ENCODE assay signal across 11 mouse cellular contexts in the genomic region with DNA sequence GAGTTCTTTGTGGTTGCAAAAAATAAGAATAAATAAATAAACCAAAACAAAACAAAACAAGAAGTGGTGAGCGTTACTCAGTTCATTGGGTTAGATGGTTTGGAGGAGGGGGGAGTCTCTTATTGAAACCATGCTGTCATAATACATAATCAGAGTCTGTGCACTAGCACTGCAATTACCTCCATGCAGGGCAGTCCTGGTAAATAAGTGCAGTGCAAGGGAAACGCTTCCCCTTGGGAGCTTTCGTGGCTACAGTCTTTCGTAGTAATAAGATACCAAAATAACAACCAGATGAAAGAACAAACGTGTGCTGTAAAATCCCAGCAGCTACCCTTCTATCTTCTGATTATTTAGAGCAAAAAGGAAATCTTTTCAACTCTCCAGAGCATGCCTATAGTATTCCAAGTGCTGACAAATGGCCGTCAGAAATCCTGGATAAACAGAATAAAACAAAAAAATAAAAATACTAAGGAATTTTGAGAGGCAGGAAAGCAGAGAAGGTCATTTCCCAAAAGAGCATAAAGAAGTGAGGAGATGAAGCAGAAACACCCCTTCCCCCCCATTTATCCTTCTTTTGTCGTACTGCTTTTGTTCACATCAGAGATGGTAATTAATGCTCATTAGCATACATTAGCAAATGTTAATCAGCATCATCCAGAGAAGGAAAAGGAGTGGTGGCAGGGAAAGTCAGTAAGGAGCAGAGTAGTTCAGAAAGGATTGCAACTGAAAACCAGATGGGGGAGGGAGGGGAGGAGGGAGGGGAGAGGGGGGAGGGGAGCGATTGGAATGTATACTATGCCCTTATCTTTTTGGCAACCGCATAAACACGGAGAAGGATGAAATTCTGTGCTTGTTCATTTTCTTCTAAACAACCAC. TPM values are rescaled to one million over a fixed set of nuclear protein-coding genes. Genes with fewer than 3 reads are reported as not detected.
DNase-seq lines count a peak whose midpoint lies in the region; ATAC-seq and TF ChIP-seq lines count a peak whose summit lies in the region.
"Had no signal": no experiment of that assay in that cellular context is flagged by ENCODE, and none has a peak within 500 bp of the region (broad histone marks: within the 10 kb centered on the region; RNA-seq: fewer than 3 reads in every experiment).

No protein-coding gene starts in this region.

- TF ChIP-seq CTCF in midbrain, postnatal 0 days (IDR thresholded peaks at IDR 0.05) = no peak

- no peak overlapping the region for H3K9ac ChIP-seq in kidney, embryonic 15.5 days
- no peak overlapping the region for H3K9ac ChIP-seq in midbrain, postnatal 0 days (replicated peaks; ENCODE audit: low read length, poor library complexity, severe bottlenecking)
- H3K9ac ChIP-seq: liver, embryonic 15.5 days had no signal

- no peaks in the 10 kb centered on the region for H3K27me3 ChIP-seq in kidney, embryonic 15.5 days
- H3K27me3 ChIP-seq in midbrain, postnatal 0 days (ENCODE audit: insufficient read depth, low read length) = no peaks in the 10 kb centered on the region
- H3K27me3 ChIP-seq: liver, embryonic 15.5 days had no signal

- WGBS in kidney, embryonic 15.5 days = 7% methylated on average over 10 of the region's 10 CpGs
- WGBS in midbrain, postnatal 0 days = 9% methylated on average over 10 of the region's 10 CpGs

- no peak overlapping the region for H3K4me3 ChIP-seq in kidney, embryonic 15.5 days (replicated peaks)
- no peak overlapping the region for H3K4me3 ChIP-seq in midbrain, postnatal 0 days (ENCODE audit: low read depth, low read length)
- H3K4me3 ChIP-seq: liver, embryonic 15.5 days had no signal

- H3K9me3 ChIP-seq in kidney, embryonic 15.5 days (replicated peaks) = no peaks in the 10 kb centered on the region
- H3K9me3 ChIP-seq in midbrain, postnatal 0 days (ENCODE audit: low read length) = no peaks in the 10 kb centered on the region
- H3K9me3 ChIP-seq: G1E; liver, embryonic 15.5 days had no signal

- H3K36me3 ChIP-seq in kidney, embryonic 15.5 days = no peaks in the 10 kb centered on the region
- H3K36me3 ChIP-seq in midbrain, postnatal 0 days (ENCODE audit: insufficient read depth, low read length) = no peaks in the 10 kb centered on the region
- H3K36me3 ChIP-seq: G1E; liver, embryonic 15.5 days had no signal

- peaks cover 11% of the 10 kb centered on the region; the same call in 1 of the 2 replicates for H3K4me1 ChIP-seq in kidney, embryonic 15.5 days
- no peaks in the 10 kb centered on the region for H3K4me1 ChIP-seq in midbrain, postnatal 0 days (ENCODE audit: insufficient read depth, low read length)
- H3K4me1 ChIP-seq: liver, embryonic 15.5 days had no signal

- no peak for DNase-seq in kidney, postnatal 25 days
- peak; percentile 28 for DNase-seq in brain, adult 2 months (ENCODE audit: low read depth, low spot score)
- peak; percentile 31 for DNase-seq in forelimb bud, embryonic 11.5 days (ENCODE audit: low read depth, low spot score)
- DNase-seq in midbrain, postnatal 0 days (ENCODE audit: low spot score) = peak; percentile 28
- DNase-seq in spleen, postnatal 4 days (ENCODE audit: low spot score in 2 of 2) = no peak
- DNase-seq in right cerebral cortex, postnatal 4 days = no peak
- DNase-seq: cerebellum, adult 11 months had no signal

- H3K4me2 ChIP-seq in kidney, embryonic 15.5 days = peak overlapping the region; percentile 43
- peak overlapping the region; percentile 20; the same call in 1 of the 2 replicates for H3K4me2 ChIP-seq in midbrain, postnatal 0 days (ENCODE audit: low read depth, low read length, poor library complexity, severe bottlenecking)
- H3K4me2 ChIP-seq: liver, embryonic 15.5 days had no signal

- peak; percentile 80 for ATAC-seq in kidney, embryonic 15.5 days (replicated peaks; ENCODE audit: low FRiP score)
- ATAC-seq in midbrain, postnatal 0 days (ENCODE audit: low FRiP score) = peak; percentile 52; the same call in 1 of the 2 replicates
- ATAC-seq in CD4-positive, CD25-positive, alpha-beta regulatory T cell, adult 4 months = no peak

- H3K27ac ChIP-seq in kidney, embryonic 15.5 days = peak overlapping the region; percentile 84
- no peak overlapping the region for H3K27ac ChIP-seq in midbrain, postnatal 0 days (ENCODE audit: low read depth, low read length)
- H3K27ac ChIP-seq: liver, embryonic 15.5 days had no signal

RNA-seq across cellular contexts. Expression of gene Tmc1, which starts 30.4 kb away (rescaled TPM):
- 0.08 TPM in 1 of 2 replicates, not detected in the other for polyA plus RNA-seq in kidney, embryonic 15.5 days (2015; fragmentation: Nextera tagmentation; extraction: Ambion mirVana)
- total RNA-seq in midbrain, postnatal 0 days (2014; rRNA removed) = 0.05 TPM in 1 of 2 replicates, not detected in the other
- 0.11 and 0.19 TPM in 2 replicates for polyA plus RNA-seq in midbrain, postnatal 0 days (2015; fragmentation: Nextera tagmentation; extraction: Ambion mirVana)
- under 1 TPM in 1 of 2 experiments, not detected in 1; 0.19 TPM for polyA plus RNA-seq in CD4-positive, CD25-positive, alpha-beta regulatory T cell, adult 4 months (2017; shearing (Covaris generic))
- polyA plus RNA-seq: G1E; liver, embryonic 15.5 days had no signal

Comparison
In these comparisons a context has a peak if more than half of its experiments do, and no peak if none do; other contexts are left out.
1. DNase-seq: peak in brain, adult 2 months (single experiment), forelimb bud, embryonic 11.5 days (single experiment) and midbrain, postnatal 0 days (single experiment); none in kidney, postnatal 25 days (0 of 2), spleen, postnatal 4 days (0 of 2) and right cerebral cortex, postnatal 4 days (single experiment).